Mouse (Mus musculus) limb, embryonic 13.5 days (tissue): ENCODE measurements around the gene Fbxw2. TPM values are rescaled to one million over a fixed set of nuclear protein-coding genes. Genes with fewer than 3 reads are reported as not detected.
"Not testable (repeated sequence)": the region's sequence is repeated elsewhere in the genome, so short reads cannot be mapped to it uniquely, and the experiment has no call there.

Experiments
- ATAC-seq: fragments of 200-750 bp; cut with Nextera tagmentation; 2 replicates; pipeline ENCODE4 v1.8.0; 2017; ENCODE audit warnings: low read depth, moderate number of reproducible peaks, moderate TSS enrichment; ENCODE audit not compliant: low FRiP score
- H3K27ac ChIP-seq: fragments of 300-500 bp; sonication (generic); 2 replicates; pipeline ENCODE4 v1.5.1; 2015; ENCODE audit warnings: inconsistent platforms, mild to moderate bottlenecking, moderate library complexity
- H3K27me3 ChIP-seq: fragments of 300-500 bp; sonication (generic); 2 replicates; pipeline ENCODE4 v1.6.1; 2015; ENCODE audit warnings: mild to moderate bottlenecking, inconsistent platforms
- H3K36me3 ChIP-seq: fragments of 300-500 bp; sonication (generic); 2 replicates; pipeline ENCODE4 v1.6.1; 2015; ENCODE audit warnings: inconsistent platforms, mild to moderate bottlenecking, moderate library complexity
- H3K4me1 ChIP-seq: fragments of 300-500 bp; sonication (generic); 2 replicates; pipeline ENCODE4 v1.6.1; 2015; ENCODE audit warnings: inconsistent platforms
- H3K4me2 ChIP-seq: fragments of 300-500 bp; sonication (generic); replicated peaks from 2 replicates; pipeline ENCODE4 v1.6.1; 2015; ENCODE audit warnings: inconsistent platforms, mild to moderate bottlenecking, moderate library complexity
- H3K4me3 ChIP-seq: fragments of 300-500 bp; sonication (generic); 2 replicates; pipeline ENCODE4 v1.5.1; 2015; ENCODE audit warnings: moderate library complexity, mild to moderate bottlenecking, inconsistent platforms
- H3K9ac ChIP-seq: fragments of 300-500 bp; sonication (generic); 2 replicates; pipeline ENCODE4 v1.6.1; 2015; ENCODE audit warnings: mild to moderate bottlenecking, inconsistent platforms
- H3K9me3 ChIP-seq: fragments of 300-500 bp; sonication (generic); 2 replicates; pipeline ENCODE4 v1.6.1; 2016; ENCODE audit warnings: inconsistent platforms
- WGBS: fragments of 180-500 bp; shearing (Covaris S2); methylation state at CpG from one replicate; pipeline ENCODE4 v1.1.7; 2015; 5-methylcytosine and 5-hydroxymethylcytosine counted together
- polyA plus RNA-seq: library from polyadenylated mRNA; unstranded; fragments of >200 nt; fragmentation: Nextera tagmentation; extraction: Ambion mirVana; gene quantifications from 2 replicates; pipeline ENCODE4 v1.2.1, GENCODE M21; 2015

Fbxw2 gene
- polyA plus RNA-seq, 1 experiment from 2014 or later = 93.4 TPM

GRCm38 (mm10) chr2:34764801-34765200, 61.3 kb downstream of the Fbxw2 start:
- Histone ChIP-seq H3K4me2 (no peak overlapping the region), H3K4me1 (no peaks in the 10 kb centered on the region), H3K36me3 (no peaks in the 10 kb centered on the region), H3K27ac (no peak overlapping the region), H3K9ac (no peak overlapping the region), H3K4me3 (no peak overlapping the region), H3K9me3 (no peaks in the 10 kb centered on the region), H3K27me3 (no peaks in the 10 kb centered on the region)
- ATAC-seq = no peak
- WGBS = 65% methylated on average over 12 of the region's 12 CpGs

- H3K27me3 ChIP-seq = no peaks in the 10 kb centered on the region
- no peak overlapping the region for H3K9ac ChIP-seq
- no peaks in the 10 kb centered on the region for H3K36me3 ChIP-seq
- H3K27ac ChIP-seq = no peak overlapping the region
- WGBS = 55% methylated on average over 2 of the region's 2 CpGs
- no peak for ATAC-seq
- no peak overlapping the region for H3K4me2 ChIP-seq
- H3K4me1 ChIP-seq = no peaks in the 10 kb centered on the region
- no peak overlapping the region for H3K4me3 ChIP-seq
- H3K9me3 ChIP-seq = no peaks in the 10 kb centered on the region
Observed at GRCm38 (mm10) chr2:34762872-34763271, 63.2 kb downstream of the Fbxw2 start.

DNA sequence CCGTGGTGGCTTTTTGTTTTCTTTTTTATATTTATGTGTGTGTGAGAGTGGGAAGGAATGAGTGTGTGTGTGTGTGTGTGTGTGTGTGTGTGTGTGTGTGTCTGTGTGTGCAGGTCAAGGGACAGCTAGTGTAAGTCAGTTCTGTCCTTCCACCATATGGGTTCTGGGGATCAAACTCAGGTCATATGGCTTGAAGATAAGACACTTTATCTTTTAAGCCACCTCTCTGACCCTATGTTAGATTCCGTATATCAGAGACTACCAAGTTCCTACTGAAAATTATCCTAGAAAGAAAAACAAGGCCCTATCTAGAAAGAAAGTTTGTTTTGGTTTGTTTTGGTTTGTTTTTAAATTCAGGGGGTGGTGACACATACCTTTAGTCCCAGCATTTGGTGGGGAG, 63.9 kb downstream of the Fbxw2 start:
- H3K4me2 ChIP-seq = no peak overlapping the region
- H3K4me1 ChIP-seq = no peaks in the 10 kb centered on the region
- H3K9me3 ChIP-seq = no peaks in the 10 kb centered on the region
- H3K27ac ChIP-seq = no peak overlapping the region
- H3K27me3 ChIP-seq = peaks cover under 1% of the 10 kb centered on the region; the same call in 1 of the 2 replicates
- H3K9ac ChIP-seq = no peak overlapping the region
- H3K4me3 ChIP-seq = no peak overlapping the region
- H3K36me3 ChIP-seq = no peaks in the 10 kb centered on the region
- no peak for ATAC-seq
- 78% methylated on average over 2 of the region's 2 CpGs for WGBS

GRCm38 (mm10) chr2:34761272-34761671, 64.8 kb downstream of the Fbxw2 start:
- not testable (repeated sequence) for H3K9me3 ChIP-seq, H3K4me2 ChIP-seq, H3K27me3 ChIP-seq, H3K27ac ChIP-seq, H3K36me3 ChIP-seq, H3K4me3 ChIP-seq, H3K9ac ChIP-seq, H3K4me1 ChIP-seq, ATAC-seq
- WGBS = 90% methylated on average over 5 of the region's 5 CpGs

DNA sequence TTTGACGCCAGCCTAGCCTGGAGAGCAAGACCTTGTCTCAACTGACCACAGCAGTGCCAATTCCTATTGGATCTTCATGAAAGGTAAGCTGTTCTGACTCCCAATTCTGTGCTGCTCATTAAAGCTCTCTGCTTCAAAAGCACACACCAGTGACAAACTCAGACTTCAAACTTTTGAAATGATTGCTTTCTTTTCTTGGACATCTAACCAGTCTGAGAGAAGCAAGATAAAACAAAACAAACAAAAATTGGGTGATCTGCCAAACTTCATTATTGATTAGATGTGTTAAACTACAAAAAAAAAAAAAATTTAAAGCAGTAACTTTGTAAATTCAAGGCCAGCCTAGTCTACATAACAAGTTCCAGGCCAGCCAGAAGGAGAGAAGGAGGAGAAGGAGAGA, 68.8 kb downstream of the Fbxw2 start:
- peaks cover 2% of the 10 kb centered on the region; the same call in 1 of the 2 replicates for H3K27me3 ChIP-seq
- WGBS = 72% methylated on average over 1 of the region's 1 CpGs
- no peak for ATAC-seq
- no peaks in the 10 kb centered on the region for H3K9me3 ChIP-seq
- no peak overlapping the region for H3K4me2 ChIP-seq
- H3K4me3 ChIP-seq = no peak overlapping the region
- peaks cover 7% of the 10 kb centered on the region for H3K4me1 ChIP-seq
- no peaks in the 10 kb centered on the region for H3K36me3 ChIP-seq
- H3K27ac ChIP-seq = no peak overlapping the region
- H3K9ac ChIP-seq = no peak overlapping the region

DNA sequence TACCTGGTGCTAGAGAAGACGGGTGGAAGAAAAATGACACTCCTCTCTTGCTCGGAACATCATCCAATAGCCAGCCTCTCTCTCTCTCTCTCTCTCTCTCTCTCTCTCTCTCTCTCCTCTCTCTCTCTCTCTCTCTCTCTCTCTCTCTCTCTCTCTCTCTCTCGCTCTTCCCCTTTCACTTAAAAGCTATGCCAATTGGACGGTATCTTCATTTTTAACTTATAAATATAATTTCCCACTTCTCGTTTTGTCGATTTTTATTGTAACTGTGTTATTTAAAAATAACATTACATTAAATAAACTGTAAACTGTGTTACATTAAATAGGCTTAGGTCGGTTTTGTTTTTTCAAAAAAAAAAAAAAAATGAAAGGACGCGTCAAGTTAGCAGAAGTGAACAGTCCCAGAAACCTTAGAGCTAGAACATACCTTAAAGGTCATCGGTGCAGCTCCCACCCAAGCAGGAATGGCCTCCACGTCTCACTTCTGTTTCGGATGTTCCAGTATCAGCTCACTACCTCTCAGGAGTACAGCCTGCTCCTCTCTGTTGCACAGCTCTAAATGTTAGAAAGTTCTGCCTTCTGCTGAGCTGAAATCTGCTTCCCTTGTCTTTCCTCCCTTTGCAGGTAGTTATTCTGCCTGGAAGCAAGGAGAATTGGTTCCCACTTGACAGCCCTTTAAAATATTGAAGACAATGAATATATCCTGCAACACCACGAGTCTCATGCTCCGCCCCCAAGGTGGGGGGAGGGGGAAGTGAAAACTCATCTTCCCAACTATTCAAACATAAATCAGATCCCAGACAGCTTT, 71.4 kb downstream of the Fbxw2 start, which contains the start of gene Gapvd1:
Gene Gapvd1, minus strand, starts transcription at position 682 of the 808 bp plus-strand sequence.
- no peaks in the 10 kb centered on the region for H3K9me3 ChIP-seq
- 1% methylated on average over 14 of the region's 14 CpGs for WGBS
- H3K4me3 ChIP-seq = peak within 1 kb of the TSS; percentile 92
- peak within 1 kb of the TSS; percentile 90; the same call in 1 of the 2 replicates for H3K27ac ChIP-seq
- peaks cover 2% of the 10 kb centered on the region; the same call in 1 of the 2 replicates for H3K27me3 ChIP-seq
- peak within 1 kb of the TSS; percentile 73 for H3K4me2 ChIP-seq
- no peaks in the 10 kb centered on the region for H3K36me3 ChIP-seq
- peak within 1 kb of the TSS; percentile 96 for H3K9ac ChIP-seq
- H3K4me1 ChIP-seq = peaks cover 13% of the 10 kb centered on the region
- ATAC-seq = no peak

Other genes with a start within 250 kb of the Fbxw2 start
- gene Gapvd1, start 71.1 kb downstream of the Fbxw2 start, polyA plus RNA-seq = 89.7 and 97.3 TPM in 2 replicates
- gene Hspa5, start 54.3 kb downstream of the Fbxw2 start, polyA plus RNA-seq = 842 and 937 TPM in 2 replicates
- 37.8 and 41.4 TPM in 2 replicates for gene Rabepk, start 26.4 kb downstream of the Fbxw2 start, polyA plus RNA-seq
- 0.09 TPM in 1 of 2 replicates, not detected in the other for gene Gm34653, start 6.7 kb upstream of the Fbxw2 start, polyA plus RNA-seq
- 0.09 and 0.26 TPM in 2 replicates for gene Cutal, start 48.1 kb upstream of the Fbxw2 start, polyA plus RNA-seq
- gene Psmd5, start 48.7 kb upstream of the Fbxw2 start, polyA plus RNA-seq = 101 and 102 TPM in 2 replicates
- 1.6 and 2.6 TPM in 2 replicates for gene Phf19, start 87.7 kb upstream of the Fbxw2 start, polyA plus RNA-seq
- 3.3 TPM in 2 replicates for gene Traf1, start 135.5 kb upstream of the Fbxw2 start, polyA plus RNA-seq
- 0.10 TPM in 1 of 2 replicates, not detected in the other for gene Hc, start 235.1 kb upstream of the Fbxw2 start, polyA plus RNA-seq